Comparison of ENCODE assay signal across 29 mouse cellular contexts in the genomic region with DNA sequence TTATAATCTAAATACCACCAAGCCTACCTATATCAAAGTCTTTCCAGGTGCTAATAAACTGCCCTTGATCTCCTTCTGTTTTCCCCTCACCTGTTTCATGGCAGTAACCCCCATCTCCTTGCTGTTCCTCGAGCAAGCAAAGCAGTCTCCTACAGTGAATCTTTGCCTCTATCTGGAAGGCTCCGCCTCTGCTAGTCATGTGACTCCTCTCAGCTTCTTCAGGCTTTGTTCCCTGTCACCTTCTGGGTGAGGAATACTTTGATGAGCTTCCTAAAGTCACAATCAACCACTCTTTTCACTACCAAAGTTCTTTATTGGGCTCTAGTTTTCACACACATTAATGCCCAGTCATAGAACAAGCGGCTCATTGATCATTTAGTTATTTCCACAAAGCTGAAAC. TPM values are rescaled to one million over a fixed set of nuclear protein-coding genes. Genes with fewer than 3 reads are reported as not detected.
"Had no signal": no experiment of that assay in that cellular context is flagged by ENCODE, and none has a peak within 500 bp of the region (broad histone marks: within the 10 kb centered on the region; RNA-seq: fewer than 3 reads in every experiment).

No protein-coding gene starts in this region.

- H3K4me3 ChIP-seq: heart, embryonic 13.5 days; heart, embryonic 15.5 days; hindbrain, embryonic 13.5 days; hindbrain, embryonic 15.5 days; kidney, embryonic 15.5 days; limb, embryonic 13.5 days; limb, embryonic 15.5 days; liver, embryonic 12.5 days had no signal

- ATAC-seq: hindbrain, postnatal 0 days; intestine, embryonic 16.5 days; liver, embryonic 12.5 days had no signal

- H3K9ac ChIP-seq: heart, embryonic 13.5 days; heart, embryonic 15.5 days; hindbrain, embryonic 13.5 days; hindbrain, embryonic 15.5 days; kidney, embryonic 15.5 days; limb, embryonic 13.5 days; limb, embryonic 15.5 days; liver, embryonic 12.5 days; liver, embryonic 14.5 days had no signal

- H3K9me3 ChIP-seq: heart, embryonic 13.5 days; heart, embryonic 15.5 days; hindbrain, embryonic 13.5 days; hindbrain, embryonic 15.5 days; kidney, embryonic 15.5 days; limb, embryonic 13.5 days; limb, embryonic 15.5 days; liver, embryonic 12.5 days had no signal

- H3K4me2 ChIP-seq: heart, embryonic 11.5 days; heart, embryonic 13.5 days; heart, embryonic 15.5 days; hindbrain, embryonic 13.5 days; hindbrain, embryonic 15.5 days; kidney, embryonic 15.5 days; limb, embryonic 13.5 days; limb, embryonic 15.5 days; liver, embryonic 12.5 days had no signal

- H3K4me1 ChIP-seq: heart, embryonic 13.5 days; heart, embryonic 15.5 days; hindbrain, embryonic 13.5 days; hindbrain, embryonic 15.5 days; kidney, embryonic 15.5 days; limb, embryonic 13.5 days; limb, embryonic 15.5 days; liver, embryonic 12.5 days had no signal

- DNase-seq: gastrocnemius, postnatal 14 days; gastrocnemius, postnatal 36 days; heart, adult 18-20 months; heart, postnatal 14 days; heart, postnatal 36 days; kidney, adult 11 months; kidney, adult 2 months; kidney, adult 9 months; kidney, postnatal 14 days; kidney, postnatal 36 days; layer of hippocampus, adult 9-11 months; layer of hippocampus, postnatal 36 days; left cerebral cortex, postnatal 4 days had no signal

- H3K27me3 ChIP-seq: heart, embryonic 13.5 days; heart, embryonic 15.5 days; hindbrain, embryonic 13.5 days; hindbrain, embryonic 15.5 days; kidney, embryonic 15.5 days; limb, embryonic 13.5 days; limb, embryonic 15.5 days; liver, embryonic 12.5 days had no signal

- H3K27ac ChIP-seq: heart, embryonic 13.5 days; heart, embryonic 15.5 days; hindbrain, embryonic 13.5 days; hindbrain, embryonic 15.5 days; hindbrain, postnatal 0 days; kidney, embryonic 15.5 days; kidney, postnatal 0 days; limb, embryonic 13.5 days; limb, embryonic 15.5 days; liver, embryonic 12.5 days; liver, embryonic 14.5 days had no signal

- H3K36me3 ChIP-seq: heart, embryonic 13.5 days; heart, embryonic 15.5 days; hindbrain, embryonic 13.5 days; hindbrain, embryonic 15.5 days; kidney, embryonic 15.5 days; limb, embryonic 13.5 days; limb, embryonic 15.5 days; liver, embryonic 12.5 days had no signal

RNA-seq across cellular contexts. Expression of gene Cysltr2, which starts 37.5 kb away (rescaled TPM):
- total RNA-seq: gastrocnemius, adult 18-20 months; gastrocnemius, postnatal 14 days; gastrocnemius, postnatal 36 days; hindbrain, postnatal 0 days had no signal
- polyA plus RNA-seq: heart, embryonic 11.5 days; heart, embryonic 13.5 days; heart, embryonic 15.5 days; heart, postnatal 0 days; hindbrain, embryonic 11.5 days; limb, embryonic 13.5 days had no signal
